Mouse (Mus musculus) inflammation-experienced regulatory T-cells, adult 16 weeks (primary cell): Measurements from ENCODE around the gene Prlh. TPM values are rescaled to one million over a fixed set of nuclear protein-coding genes. Genes with fewer than 3 reads are reported as not detected.

ENCODE experiments used
- polyA plus RNA-seq: library from polyadenylated mRNA; unstranded; fragments of 100-300 nt; shearing (Covaris generic); gene quantifications from one replicate; pipeline ENCODE4 v1.2.1, GENCODE M21; 2017

Gene Prlh
- not detected for polyA plus RNA-seq

DNA sequence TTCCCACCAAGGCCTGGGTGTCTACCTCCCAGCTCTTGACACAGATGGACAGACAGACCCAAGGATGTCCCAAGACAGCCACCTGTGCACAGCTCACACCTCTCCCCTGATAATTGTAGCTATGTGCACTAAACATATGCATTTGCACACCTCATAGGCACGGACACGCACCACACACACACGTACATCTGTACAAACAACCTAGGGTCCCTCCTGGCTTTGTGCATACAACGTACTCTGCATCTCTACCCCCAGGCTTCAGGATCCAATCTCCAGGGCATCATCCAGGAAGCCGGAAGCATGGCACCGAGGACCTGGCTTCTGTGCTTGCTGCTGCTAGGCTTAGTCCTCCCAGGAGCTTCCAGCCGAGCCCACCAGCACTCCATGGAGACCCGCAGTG, at the start of gene Prlh:
Gene Prlh (plus strand): TSS at position 301 of the 400 bp plus-strand sequence.

DNA sequence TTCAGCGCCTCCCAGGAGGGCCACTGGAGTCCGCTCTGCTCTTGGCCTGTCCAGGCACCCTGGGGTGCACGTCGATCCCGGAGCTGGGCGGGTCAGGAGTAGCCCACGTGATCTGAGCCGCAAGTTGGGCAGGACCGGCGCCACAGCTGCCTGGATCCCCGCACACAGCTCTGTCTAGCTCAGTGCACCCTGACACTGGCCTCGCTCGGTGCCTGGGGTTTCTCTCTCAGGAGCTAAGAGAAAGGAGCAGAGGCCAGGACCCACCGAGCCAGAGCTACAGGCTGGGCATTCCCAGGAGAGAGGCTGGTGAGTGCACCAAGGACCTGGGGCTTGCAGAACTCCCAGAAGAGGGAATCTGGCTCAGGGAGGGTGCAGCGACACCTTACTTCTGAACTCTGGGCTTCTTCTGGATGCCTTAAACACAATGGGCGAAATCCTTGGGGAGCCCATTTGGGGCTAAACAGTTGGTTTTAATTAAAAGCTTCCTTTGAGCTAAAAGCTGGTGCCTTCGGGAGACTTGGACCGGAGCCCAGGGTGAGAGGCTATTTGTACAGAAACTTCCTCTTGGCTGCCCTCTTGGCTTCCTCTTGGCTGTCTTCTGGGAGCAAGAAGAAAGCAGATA, 37.8 kb upstream of the Prlh start, which contains the start of gene Mlph:
Gene Mlph (plus strand): TSS at position 138 of the 622 bp plus-strand sequence.

DNA sequence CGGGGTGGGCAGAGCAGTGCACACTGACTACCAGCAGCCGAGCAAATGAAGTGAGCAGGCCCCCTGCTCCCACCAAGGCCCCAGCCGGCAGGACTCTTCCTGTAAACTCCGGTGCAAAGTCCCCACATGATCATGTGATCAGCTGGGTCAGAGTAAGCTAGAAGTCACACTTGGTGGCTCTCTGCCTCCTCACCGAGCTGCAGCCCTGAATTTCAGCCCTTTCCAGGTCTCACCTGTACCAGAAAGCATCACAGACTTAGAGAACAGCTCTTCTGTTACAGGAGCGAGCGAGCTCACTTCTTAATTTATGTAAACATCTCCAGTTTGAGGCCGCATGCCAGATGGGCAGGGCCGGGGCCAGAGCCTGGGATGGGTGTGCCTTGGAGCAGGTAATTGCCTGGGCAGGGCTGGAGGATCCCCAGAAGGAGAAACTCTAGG, 16.5 kb downstream of the Prlh start, which contains the start of gene Rab17:
Gene Rab17 (minus strand): TSS at position 315 of the 438 bp plus-strand sequence.

DNA sequence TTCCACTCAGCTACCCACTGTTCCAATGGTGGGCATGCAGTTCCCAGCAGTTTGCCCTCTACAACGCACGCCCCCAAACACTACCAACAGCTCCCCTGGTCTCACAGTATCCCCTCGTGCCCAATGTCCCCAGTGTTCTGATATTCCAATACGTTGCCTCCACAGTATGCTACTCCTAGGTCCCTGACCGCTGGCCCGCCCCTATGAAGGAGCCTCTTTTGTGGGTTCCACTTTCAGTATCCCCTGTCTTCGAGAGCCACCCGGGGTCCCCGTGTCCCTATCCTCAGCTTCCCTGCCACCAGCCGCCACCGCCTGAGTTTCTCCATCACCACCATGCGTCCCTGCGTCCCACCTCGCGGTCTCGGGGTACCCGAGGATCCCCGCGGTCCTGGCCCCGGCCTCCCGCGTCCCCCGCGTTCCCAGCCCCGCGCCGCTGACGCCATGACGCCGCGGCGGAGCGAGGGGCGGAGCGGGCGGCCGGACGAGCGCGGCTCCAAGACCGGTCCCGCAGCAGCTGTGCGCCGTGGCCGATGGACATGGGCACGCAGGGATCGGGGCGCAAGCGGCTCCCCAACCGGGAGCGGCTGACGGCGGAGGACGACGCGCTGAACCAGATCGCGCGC, 45.5 kb downstream of the Prlh start, which contains the start of gene Lrrfip1:
Gene Lrrfip1 (plus strand): TSS at position 470 of the 623 bp plus-strand sequence.

Other genes with a start within 250 kb of the Prlh start
- not detected for gene Col6a3, start 109.1 kb upstream of the Prlh start, polyA plus RNA-seq
- gene Mlph, start 38.0 kb upstream of the Prlh start, polyA plus RNA-seq = not detected
- not detected for gene Rab17, start 16.6 kb downstream of the Prlh start, polyA plus RNA-seq
- gene Lrrfip1, start 45.6 kb downstream of the Prlh start, polyA plus RNA-seq = 286 TPM
- 1.5 TPM for gene Rbm44, start 192.0 kb downstream of the Prlh start, polyA plus RNA-seq
- gene Ramp1, start 226.7 kb downstream of the Prlh start, polyA plus RNA-seq = 32.7 TPM